Mouse (Mus musculus) ovary, adult 18-20 months (tissue): ENCODE measurements around the gene Hsbp1.
"Not testable (repeated sequence)": the region's sequence is repeated elsewhere in the genome, so short reads cannot be mapped to it uniquely, and the experiment has no call there.

Experiments used
- DNase-seq: peaks from one replicate; pipeline ENCODE4 v3.0.0; 2022; ENCODE audit warnings: low spot score, mixed read lengths

The Hsbp1 gene

GRCm38 (mm10) chr8:119344190-119344856 lies at the start of gene Hsbp1:
Hsbp1 (plus strand) TSS chr8:119344488.
- peak; percentile 92 for DNase-seq

GRCm38 (mm10) chr8:119295477-119295876 lies 48.8 kb upstream of the Hsbp1 start:
- no peak for DNase-seq

- not testable (repeated sequence) for DNase-seq
Measured at GRCm38 (mm10) chr8:119297752-119298151, 46.5 kb upstream of the Hsbp1 start.

GRCm38 (mm10) chr8:119300335-119300734 lies 44.0 kb upstream of the Hsbp1 start:
- no peak for DNase-seq

- DNase-seq = no peak
Measured at GRCm38 (mm10) chr8:119304196-119304595, 40.1 kb upstream of the Hsbp1 start.

- no peak for DNase-seq
Measured at GRCm38 (mm10) chr8:119311412-119311811, 32.9 kb upstream of the Hsbp1 start.

- DNase-seq = no peak
Measured at GRCm38 (mm10) chr8:119323215-119323614, 21.1 kb upstream of the Hsbp1 start.

GRCm38 (mm10) chr8:119339546-119339945 lies 4.7 kb upstream of the Hsbp1 start:
- no peak for DNase-seq

GRCm38 (mm10) chr8:119343606-119344005 lies 682 bp upstream of the Hsbp1 start:
- DNase-seq = no peak

GRCm38 (mm10) chr8:119345029-119345682 lies 868 bp downstream of the Hsbp1 start:
- no peak for DNase-seq

- DNase-seq = no peak
Measured at GRCm38 (mm10) chr8:119345683-119346075, 1.4 kb downstream of the Hsbp1 start.

- no peak for DNase-seq
Measured at GRCm38 (mm10) chr8:119351647-119352046, 7.4 kb downstream of the Hsbp1 start.

- DNase-seq = no peak
Measured at GRCm38 (mm10) chr8:119352977-119353658, 8.8 kb downstream of the Hsbp1 start.

GRCm38 (mm10) chr8:119353659-119354023 lies 9.4 kb downstream of the Hsbp1 start:
- no peak for DNase-seq

- not testable (repeated sequence) for DNase-seq
Measured at GRCm38 (mm10) chr8:119356631-119357030, 12.3 kb downstream of the Hsbp1 start.

- DNase-seq = no peak
Measured at GRCm38 (mm10) chr8:119358175-119358574, 13.9 kb downstream of the Hsbp1 start.

GRCm38 (mm10) chr8:119358836-119359235 lies 14.5 kb downstream of the Hsbp1 start:
- DNase-seq = no peak

- no peak for DNase-seq
Measured at GRCm38 (mm10) chr8:119360686-119361295, 16.5 kb downstream of the Hsbp1 start.

- not testable (repeated sequence) for DNase-seq
Measured at GRCm38 (mm10) chr8:119374716-119375115, 30.4 kb downstream of the Hsbp1 start.

- no peak for DNase-seq
Measured at GRCm38 (mm10) chr8:119378476-119378875, 34.2 kb downstream of the Hsbp1 start.

GRCm38 (mm10) chr8:119380619-119381018 lies 36.3 kb downstream of the Hsbp1 start:
- DNase-seq = no peak

- DNase-seq = no peak
Measured at GRCm38 (mm10) chr8:119384478-119384877, 40.2 kb downstream of the Hsbp1 start.

GRCm38 (mm10) chr8:119385854-119386253 lies 41.6 kb downstream of the Hsbp1 start:
- DNase-seq = no peak
